Mouse (Mus musculus) frontal cortex, postnatal 10 days (tissue): ENCODE measurements around the gene Itpr3.

Experiments used
- DNase-seq, 2 experiments: peaks; one replicate each; pipeline ENCODE4 v3.0.0; 2022; ENCODE audit warnings: low spot score in 2 of 2, mixed read lengths in 1 of 2

Gene Itpr3

DNA sequence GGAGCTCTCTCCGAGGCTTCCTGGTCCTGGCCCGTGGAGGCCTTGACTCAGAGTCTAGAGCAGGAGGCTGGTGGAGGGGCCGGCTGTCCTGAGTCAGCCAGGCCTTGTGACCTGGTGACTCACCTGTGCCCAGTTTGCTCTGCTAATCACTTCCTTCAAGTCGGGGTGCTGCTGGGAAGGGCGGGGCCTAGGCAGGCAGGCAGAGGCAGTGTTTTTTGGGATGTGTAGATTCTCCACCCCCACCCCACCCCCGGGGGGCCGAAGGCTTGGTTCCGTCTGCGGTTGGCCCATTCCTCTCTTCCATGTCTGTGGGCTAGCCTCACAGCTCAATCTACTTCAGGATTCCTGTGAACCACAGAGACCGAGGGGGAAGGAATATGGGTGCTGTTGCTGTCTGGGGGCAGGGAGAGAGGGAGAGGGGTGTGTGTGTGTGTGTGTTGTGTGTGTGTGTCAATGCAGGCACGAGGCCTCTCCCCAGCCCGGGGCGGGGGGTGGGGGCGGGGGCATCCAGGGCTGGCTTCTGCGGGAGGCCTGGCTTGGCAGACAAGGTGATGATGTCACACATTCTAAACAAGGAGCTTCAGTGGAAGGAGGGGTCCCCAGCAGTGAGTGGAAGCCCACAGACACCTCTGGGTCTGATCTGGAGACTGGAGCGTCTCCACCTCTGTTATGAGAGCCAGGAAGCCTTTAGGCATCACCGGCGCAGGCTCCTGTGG is 18.6 kb upstream of the Itpr3 start:
- no peak for DNase-seq

DNA sequence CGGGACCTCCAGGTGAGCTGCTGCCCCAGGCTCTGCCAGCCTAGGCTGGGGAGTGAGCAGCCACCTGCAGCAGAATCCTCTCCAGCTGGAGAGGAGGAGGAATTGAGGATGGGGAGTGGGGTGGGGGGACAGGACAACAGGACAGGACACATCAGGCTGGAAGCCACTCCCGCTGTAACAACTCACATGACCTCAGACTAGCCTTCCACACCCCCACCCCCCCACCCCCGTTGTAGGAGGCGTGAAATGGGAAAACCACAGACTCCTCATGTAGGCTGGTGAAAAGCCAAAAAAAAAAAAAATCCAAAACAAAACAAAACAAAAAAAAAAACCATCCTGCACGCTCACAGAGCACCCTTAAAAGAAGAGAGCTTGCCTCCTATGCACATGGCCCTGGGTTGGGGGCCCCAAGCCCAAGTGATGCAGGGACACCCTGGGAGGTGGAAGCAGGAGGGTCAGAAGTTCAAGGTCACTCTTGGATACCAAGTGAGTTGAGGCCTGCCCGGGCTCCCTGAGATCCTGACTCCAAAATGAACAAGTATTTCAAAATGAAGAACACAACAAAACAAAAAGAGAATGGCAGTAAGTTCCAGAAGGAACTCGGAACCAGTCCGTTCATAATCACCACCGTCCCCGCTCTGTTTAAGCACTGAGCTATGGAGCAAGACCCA is 17.5 kb upstream of the Itpr3 start:
- DNase-seq: no peak

DNA sequence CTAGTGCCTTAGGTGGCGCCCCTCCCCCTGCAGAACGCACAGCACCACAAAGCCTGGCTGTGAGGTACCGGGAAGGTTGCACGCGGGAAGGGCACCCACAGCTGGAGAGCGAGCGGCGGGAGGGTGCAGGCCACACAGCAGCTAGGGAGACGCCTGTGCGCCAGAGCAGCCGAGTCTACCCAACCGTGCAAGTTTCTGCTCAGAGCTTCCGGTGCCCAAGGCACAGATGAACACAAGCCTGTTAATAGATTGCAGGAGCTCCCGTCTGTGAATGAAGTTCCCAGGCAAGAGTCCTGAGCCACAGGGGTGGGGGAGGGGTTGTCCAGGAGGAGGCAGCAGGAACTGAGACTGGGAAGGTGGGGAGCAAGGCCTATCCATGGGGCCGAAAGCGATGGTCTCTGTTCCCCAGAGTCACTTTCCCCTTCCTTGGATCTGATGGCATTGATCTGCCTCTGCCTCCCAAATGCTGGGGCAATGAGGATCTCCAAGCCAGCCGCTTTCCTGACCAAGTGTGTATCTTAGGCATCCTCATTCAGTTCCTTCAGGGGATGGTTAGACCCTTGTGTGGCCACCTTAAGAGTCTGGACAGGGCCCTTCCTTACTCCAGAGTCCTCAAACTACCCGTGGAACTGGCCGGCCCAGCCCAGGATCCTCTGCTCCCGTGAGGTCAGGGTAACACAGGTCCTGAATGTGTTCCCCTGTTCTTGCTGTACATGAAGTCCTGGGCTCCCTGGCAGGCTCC is 16.6 kb upstream of the Itpr3 start:
- no peak for DNase-seq

DNA sequence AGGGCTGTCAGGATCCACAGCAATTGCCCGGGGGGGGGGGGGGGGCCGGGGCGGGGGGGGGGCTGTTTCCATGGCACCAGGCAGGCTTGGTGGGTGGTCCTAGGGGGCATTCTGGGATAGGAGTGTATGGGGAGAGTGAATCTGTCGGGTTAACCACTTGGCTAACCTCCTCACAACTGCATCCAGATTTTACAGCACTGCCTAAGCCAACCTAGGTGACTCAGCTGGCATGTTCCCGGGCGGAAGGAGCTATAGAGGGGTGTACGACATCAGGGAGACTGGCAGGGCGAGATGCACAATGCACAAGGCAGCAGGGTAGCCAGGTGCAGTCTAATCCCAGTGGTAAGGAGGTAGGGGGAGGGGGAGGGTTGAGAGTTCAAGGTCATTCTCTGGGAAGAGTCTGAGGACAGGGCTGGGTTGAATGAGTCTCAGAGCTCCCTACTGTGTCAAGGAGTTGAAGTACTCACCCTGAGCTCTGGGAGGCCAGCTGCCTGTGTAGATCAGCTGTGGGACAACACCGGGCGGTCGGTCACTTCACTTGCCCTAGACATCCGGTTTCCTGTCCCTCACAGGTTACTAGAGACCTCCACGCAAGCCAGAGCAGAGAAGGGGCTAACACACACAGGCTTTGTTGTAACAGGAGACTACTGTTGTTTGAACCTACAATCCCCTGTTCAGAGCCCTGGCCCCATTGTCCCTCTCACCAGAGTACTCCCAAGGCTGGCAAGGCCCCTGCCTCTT is 15.9 kb upstream of the Itpr3 start:
- no peak for DNase-seq

DNA sequence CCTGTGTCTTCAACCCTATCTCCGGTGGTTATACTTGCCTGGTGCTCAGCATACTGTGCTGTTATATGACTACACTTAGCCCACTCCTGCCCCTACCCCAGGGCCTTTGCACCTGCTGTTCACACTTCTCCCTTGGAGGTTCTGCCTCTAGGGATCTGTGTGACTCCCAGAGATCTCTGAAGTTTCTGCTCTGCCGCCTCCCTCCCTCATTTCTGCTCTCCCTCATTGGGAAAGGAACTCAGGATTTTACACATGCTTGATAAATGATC is 15.4 kb upstream of the Itpr3 start:
- no peak for DNase-seq

DNA sequence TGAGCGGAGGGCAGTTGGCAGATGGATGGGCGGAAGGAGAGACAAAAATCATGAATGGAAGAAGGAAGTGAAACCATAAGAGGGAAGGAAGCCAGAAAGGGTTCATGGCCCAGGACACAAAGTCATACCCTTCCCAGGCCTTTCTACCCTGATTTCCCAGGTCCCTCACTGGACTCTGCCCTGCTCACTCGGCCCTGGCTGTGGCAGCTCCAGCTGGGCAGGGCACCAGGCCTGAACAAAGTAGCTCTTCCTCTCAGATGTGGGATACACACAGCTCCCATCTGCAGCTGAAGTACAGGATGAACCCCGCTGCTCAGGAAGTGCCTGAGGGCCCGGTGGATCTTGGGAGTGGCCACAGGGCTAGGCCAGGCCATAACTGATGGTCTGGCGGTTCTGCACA is 14.3 kb upstream of the Itpr3 start:
- no peak for DNase-seq

DNA sequence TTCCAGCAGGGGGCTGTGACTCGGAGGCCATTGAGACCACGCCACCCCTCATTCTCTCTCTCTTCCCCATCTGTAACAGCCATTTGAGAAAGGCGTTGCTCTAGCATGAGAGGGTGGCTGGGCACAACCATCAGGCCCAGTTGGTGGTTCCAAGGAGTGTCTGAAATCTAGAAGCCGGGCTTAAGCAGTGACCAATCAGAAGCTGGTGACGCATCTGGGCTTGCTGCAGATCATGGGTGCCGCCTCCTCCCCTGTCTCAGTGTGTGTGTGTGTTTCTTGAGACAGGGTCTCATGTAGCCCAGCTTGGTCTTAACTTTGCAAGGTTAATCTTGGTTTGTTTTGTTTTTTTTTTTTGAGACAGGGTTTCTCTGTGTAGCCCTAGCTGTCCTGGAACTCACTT is 11.9 kb upstream of the Itpr3 start:
- no peak for DNase-seq

DNA sequence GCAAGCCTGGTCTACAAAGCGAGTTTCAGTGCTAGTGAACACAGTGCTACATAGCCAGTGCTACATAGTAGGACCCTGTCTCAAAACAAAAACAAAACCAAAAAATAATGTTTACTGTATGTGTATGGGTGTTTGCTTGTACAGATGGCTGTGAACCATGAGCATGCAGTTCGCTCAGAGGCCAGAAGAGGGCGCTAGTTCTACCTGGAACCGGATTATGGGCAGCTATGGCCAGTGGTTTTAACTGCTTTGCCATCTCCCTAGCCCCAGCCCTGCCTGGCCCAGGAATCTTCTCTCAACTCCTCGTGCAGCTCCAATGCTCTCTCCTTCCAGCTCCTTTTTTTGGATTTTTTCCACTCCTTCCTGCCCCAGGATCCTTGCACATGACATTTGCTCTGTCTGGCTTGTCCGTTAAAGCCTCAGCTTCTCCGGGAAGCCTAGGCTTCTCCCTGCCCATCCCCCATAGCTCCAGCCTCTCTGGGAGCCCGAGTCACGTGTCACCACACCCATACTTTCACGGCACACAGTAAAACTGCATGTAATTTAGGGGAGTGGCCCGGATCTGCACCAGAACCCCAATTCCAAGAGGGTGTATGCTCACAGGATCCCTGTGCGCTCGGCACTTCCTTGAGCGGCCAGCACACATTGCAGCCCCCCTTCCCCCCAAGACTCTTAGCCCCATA is 9.2 kb upstream of the Itpr3 start:
- no peak for DNase-seq

DNA sequence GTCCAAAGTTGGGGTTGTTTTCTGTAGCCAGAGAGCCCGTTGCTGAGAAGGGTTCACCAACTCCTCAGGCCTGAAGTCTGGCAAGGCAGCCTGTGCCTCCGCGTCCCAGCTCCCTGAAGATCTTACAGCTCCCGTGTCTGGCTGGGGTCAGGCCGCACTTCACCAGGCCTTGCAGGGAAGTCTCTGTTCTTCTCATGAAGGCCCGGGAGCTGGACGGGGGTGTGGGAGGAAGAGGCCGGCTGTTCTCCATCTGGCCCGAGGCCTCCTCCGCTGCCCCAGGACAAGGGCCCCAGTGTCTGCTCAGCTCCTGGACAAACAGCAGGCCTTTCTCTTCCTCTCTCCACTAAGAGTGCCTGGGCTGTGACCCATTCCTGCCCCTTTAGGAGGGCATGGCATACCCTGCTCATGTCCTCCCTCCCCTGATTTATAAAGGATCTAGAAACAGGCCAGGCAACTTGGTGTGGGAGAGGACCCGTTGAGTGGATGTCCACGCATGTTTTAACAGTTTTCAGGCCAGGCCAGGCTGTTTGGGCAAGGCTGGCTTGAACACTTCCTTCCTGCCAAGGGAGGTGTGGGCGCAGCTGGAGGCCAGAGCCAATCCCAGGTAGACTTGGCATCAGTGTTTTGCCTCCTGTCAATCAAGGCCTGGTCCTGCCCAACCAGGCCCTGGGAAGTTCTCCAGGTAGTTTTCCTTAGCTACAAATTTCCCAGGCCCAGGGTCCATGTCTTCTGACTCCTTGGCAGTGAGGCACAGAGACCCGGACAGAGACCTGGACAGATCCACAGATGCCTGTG is 8.5 kb upstream of the Itpr3 start:
- peak; percentile 32 to 40 for DNase-seq

DNA sequence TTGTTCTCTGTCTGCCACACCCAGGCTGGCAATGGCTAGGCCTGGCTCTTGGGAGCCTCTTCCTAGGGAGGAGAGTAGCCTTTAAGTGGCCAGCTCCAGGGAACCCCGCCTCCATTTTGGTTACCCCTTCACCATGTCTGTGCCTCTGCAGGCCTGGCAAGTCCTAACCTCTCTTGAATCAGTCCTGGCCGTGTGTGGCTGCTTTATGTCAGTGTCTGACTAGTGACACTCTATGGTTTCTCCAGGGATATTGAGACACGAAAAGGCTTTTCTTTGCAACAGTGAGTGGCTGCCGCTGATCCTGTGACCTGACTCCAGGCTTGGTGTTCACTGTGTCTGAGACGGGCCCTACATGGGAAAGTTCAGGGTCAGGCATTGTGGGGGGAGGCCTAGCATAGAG is 6.3 kb upstream of the Itpr3 start:
- DNase-seq: no peak

DNA sequence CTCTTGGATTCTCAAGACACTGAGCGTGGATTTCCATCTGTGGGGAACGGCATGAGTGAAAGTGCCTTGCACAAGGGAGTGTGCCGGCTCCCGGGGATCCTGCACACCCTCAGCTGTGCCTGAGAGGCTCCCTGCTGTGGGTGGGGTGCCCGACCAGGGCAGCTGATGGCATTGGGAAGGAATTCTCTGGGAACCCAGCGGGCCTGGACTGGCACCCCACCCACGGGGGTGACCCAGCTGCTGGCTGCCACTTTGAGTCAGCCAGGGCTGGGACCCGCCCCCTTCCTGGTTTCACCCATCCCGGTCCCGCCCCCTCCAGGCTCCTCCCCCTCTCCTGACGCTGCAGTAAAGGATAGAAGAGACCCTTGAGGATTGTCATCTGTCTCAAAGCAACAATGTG is 5.6 kb upstream of the Itpr3 start:
- no peak for DNase-seq

DNA sequence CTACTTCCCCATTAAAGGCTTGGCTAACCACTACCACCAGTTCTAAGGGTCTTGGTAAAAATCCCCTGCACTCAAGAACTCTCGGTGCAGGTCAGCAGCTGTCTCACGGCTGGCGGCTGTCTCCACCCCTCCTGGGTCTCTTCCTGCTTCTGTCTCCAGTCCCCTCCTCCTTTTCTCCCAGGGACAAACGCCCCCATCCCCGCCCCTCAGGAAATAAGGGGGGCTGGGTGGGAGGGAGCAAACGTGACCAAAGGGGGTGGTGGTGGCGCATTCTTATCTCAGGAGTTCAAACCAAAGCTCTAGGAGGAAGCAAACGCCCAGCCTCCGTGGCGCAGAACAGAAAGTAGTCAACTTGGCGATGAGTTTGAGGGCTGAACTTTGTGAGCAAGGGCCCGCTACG is 934 bp upstream of the Itpr3 start:
- DNase-seq: no peak

DNA sequence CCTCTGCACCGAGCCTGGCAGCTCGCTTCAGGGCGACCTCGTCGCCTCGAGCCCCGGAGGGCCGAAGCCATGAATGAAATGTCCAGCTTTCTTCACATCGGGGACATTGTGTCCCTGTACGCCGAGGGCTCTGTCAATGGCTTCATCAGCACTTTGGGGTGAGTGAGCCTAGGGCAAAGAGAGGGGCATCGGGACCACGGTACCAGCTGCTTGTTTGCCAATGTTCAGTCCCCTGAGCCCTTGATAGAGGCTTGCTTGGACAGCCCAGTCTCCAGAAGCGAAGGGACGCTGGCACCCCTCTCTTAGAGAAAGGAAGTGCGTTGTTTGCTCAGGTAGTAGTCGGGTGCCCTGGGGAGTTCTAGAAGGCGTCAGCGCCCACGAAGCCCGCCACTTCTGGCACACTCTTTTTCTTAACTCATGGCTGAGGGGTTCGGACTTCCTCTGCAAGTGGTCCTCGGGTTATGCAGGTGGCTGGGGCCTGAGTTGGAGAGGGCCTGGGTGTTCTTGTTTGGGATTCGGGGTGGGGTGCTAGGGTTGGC is 482 bp downstream of the Itpr3 start:
- DNase-seq: no peak

DNA sequence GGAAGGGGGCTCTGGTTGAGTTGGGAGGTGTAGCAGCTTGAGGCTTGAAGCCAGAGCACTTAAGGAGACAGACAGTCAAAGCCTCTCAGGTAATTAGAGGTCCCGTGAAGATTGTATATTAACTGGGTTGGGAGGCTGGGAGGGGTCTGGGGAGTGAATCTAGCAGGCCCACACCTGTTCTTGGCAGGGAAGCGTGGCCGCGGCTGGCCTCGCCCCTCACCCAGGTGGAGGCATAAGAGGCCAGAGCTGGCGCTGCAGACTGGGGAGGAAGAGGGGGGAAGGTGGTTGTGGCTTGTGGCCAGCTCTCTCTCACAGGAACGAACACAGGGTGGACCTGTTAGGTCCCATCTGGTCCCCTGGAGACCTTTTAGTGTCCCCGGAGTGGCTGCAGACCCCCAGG is 3.6 kb downstream of the Itpr3 start:
- no peak for DNase-seq

DNA sequence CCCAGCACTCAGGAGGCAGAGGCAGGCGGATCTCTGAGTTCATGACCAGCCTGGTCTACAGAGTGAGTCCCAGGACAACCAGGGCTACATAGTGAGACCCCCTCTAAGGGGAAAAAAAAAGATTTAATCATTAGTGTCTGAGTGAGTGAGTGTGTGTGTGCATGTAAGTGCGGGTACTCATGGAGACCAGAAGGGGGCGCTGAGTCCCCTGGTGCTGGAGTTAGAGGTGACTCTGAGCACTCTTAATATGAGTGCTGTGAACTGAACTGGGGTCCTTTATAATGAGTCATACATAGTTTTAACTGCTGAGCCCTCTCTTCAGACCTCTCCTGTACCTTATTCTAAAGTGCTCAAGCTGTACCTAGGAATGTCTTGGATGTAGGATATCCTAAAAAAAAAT is 4.6 kb downstream of the Itpr3 start:
- no peak for DNase-seq

DNA sequence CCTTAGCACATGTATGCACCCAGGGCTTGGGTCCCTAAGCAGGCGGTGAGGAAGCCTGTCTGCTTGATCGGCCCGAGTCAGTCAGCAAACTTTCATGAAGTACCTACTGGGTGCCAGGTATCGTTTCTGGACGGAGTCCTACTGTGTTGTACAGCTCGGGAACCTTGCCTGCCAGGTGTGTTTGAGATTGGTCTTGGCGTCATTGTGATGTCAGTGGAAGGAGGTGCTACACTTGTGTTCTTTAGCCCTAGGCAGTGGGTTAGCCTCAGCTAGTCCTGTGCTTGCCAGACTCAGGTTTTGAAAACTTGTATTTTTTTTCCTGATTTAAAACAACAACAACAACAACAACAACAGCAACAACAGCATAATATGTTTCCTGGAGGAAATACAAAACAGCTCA is 5.6 kb downstream of the Itpr3 start:
- no peak for DNase-seq

DNA sequence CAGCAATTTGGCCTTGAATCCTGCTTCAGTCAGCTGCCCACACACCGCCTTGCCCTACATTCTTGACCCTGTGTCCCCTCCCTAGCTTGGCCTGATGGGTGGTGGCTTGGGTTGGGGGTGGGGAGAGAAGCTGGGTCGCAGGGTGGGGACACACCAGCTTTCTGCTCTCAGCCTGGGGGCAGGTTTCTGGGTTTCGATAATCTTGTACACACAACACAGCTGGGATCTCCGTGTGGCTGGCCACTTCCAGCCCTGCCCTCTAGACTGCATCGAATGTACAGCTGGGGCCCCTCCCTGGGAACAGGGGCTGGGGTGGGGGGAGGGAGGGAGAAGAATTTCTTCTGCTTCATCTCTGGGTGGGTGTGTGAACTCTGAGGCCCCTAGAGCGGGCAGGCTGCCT is 6.6 kb downstream of the Itpr3 start:
- no peak for DNase-seq

DNA sequence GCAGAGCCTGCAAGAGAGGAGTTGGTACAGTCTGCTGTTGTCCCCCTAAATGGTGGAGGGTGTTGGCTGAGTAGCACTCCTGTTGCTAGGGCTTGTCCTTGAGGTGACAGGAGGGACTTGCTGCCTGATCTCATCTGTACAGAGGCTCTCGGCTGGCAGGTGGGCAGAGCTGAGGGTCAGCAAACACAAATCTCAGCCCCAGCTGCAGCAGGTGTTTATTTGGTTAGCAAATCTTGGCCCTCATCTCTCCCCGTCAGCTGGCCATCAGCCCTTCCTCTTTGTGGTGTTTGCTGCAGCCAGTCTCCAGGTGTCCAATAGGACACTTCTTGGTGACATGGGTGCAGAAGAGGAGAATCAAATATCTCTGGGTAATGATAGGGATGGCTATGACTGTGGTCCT is 7.1 kb downstream of the Itpr3 start:
- DNase-seq: no peak

DNA sequence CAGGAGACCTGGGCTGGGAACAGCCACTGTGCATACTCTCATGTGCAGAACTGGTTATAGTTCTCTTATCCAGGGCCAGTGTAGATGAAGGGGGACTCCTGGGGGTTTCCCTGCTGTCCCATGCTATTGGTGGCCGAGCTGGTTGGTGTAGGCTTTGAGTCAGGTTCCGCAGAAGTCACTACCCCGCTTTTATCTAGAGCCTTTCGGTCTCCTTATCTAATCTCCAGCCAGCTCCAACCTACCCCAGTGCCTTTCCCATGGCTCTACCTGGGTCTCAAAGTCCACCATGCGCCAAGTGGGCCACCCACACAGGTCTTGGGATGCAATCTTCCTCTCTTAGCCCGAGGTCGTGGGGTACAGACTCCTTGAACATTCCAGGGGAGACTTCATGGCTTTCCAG is 9.0 kb downstream of the Itpr3 start:
- DNase-seq: no peak

DNA sequence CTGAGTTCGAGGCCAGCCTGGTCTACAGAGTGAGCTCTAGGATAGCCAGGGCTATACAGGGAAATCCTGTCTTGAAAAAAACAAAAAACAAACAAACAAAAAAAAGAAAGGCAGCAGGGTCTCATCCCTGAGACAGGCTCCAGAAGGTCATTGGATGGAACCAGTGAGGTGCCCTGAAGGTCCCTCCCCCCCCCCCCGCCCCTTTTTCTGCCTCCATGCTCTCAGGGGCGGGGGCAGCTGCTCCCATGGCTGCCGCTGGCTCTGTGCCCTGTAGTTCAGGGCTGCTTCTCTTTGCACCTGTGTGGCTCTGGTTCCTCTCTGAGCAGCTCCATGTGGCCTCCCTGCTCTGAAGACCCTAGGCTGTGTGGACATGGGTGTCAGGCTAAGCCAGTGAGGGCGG is 12.0 kb downstream of the Itpr3 start:
- DNase-seq: no peak

DNA sequence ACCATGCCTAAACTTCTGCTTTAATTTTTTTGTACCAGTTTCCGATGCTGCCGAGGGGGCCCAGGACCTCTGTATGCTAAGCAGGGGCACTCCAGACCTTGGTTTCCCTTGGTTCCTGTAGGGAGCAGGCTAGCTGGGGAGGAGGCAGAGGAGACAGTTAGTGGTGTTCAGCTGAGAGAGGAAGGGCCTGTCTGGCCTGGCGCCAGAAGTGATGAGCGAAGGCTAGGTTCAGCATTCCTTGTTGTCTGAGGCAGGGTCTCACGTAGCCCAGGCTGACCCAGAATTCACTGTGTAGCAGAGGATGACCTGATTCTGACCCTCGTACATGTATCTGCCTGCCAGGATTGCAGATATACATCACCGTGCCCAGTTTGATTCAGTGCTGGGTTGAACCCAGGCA is 13.8 kb downstream of the Itpr3 start:
- no peak for DNase-seq
